Mouse (Mus musculus): ENCODE results near the gene Dock3. TPM values are rescaled to one million over a fixed set of nuclear protein-coding genes. Genes with fewer than 3 reads are reported as not detected.

The Dock3 gene
- polyA plus RNA-seq, 2 experiments = 0.11 TPM; not detected in 1

GRCm38 (mm10) chr9:107260429-107260828, 28.7 kb upstream of the Dock3 start:
- H3K36me3 ChIP-seq (replicated peaks; ENCODE audit: control insufficient read depth, insufficient read depth, low read depth) = no peaks in the 10 kb centered on the region
- no peak for DNase-seq (ENCODE audit: low read depth in 3 of 3, low spot score in 3 of 3)
- WGBS (ENCODE audit: insufficient replicate concordance) = 57% methylated on average over 2 of the region's 2 CpGs
- TF ChIP-seq CTCF (IDR thresholded peaks at IDR 0.05; ENCODE audit: low read depth) (no peak), EP300 (IDR thresholded peaks at IDR 0.05; ENCODE audit: low read depth) (no peak)
- no peaks in the 10 kb centered on the region for H3K27me3 ChIP-seq (ENCODE audit: control insufficient read depth, insufficient read depth, low read length)
- ATAC-seq (ENCODE audit: insufficient read depth) = no peak
- no peak overlapping the region for H3K9ac ChIP-seq (replicated peaks)
- H3K4me2 ChIP-seq (ENCODE audit: low read depth) = no peak overlapping the region
- no peak overlapping the region for H3K4me3 ChIP-seq (ENCODE audit: insufficient read depth in 1 of 2, low read depth in 2 of 2, low read length in 2 of 2)
- H3K27ac ChIP-seq = no peak overlapping the region
- no peaks in the 10 kb centered on the region for H3K9me3 ChIP-seq (ENCODE audit: control insufficient read depth, low read length)
- H3K4me1 ChIP-seq (replicated peaks; ENCODE audit: control insufficient read depth in 2 of 2, insufficient read depth in 2 of 2, low read length in 1 of 2) = no peaks in the 10 kb centered on the region

DNA sequence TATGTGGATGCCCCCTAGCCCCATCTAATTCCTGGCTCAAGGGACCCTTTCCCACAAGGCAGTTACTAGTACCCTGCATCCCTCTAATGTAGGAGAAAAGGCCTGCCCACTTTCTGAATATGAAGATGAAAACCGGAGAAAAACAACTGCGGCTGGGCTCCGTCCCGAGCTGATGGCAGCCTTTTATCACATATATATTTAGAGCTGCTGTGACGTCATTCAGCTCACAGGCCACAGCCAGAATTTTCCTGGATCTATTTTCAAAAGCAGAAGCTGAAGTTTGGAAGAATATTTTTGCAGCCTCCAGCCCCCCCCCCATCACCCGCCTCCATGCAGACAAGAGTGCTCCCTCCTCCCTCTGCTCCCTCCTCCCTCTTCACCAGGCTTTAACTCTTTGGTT, 27.9 kb upstream of the Dock3 start:
- H3K9ac ChIP-seq (replicated peaks) = no peak overlapping the region
- no peak overlapping the region for H3K4me3 ChIP-seq (ENCODE audit: insufficient read depth in 1 of 2, low read depth in 2 of 2, low read length in 2 of 2)
- H3K4me1 ChIP-seq (replicated peaks; ENCODE audit: control insufficient read depth in 2 of 2, insufficient read depth in 2 of 2, low read length in 1 of 2) = no peaks in the 10 kb centered on the region
- H3K4me2 ChIP-seq (ENCODE audit: low read depth) = no peak overlapping the region
- DNase-seq (ENCODE audit: low read depth in 3 of 3, low spot score in 3 of 3) = no peak
- H3K27me3 ChIP-seq (ENCODE audit: control insufficient read depth, insufficient read depth, low read length) = no peaks in the 10 kb centered on the region
- no peak overlapping the region for H3K27ac ChIP-seq
- no peaks in the 10 kb centered on the region for H3K36me3 ChIP-seq (replicated peaks; ENCODE audit: control insufficient read depth, insufficient read depth, low read depth)
- TF ChIP-seq EP300 (IDR thresholded peaks at IDR 0.05; ENCODE audit: low read depth) = no peak
- TF ChIP-seq CTCF (IDR thresholded peaks at IDR 0.05; ENCODE audit: low read depth) = no peak
- H3K9me3 ChIP-seq (ENCODE audit: control insufficient read depth, low read length) = no peaks in the 10 kb centered on the region
- WGBS (ENCODE audit: insufficient replicate concordance) = 75% methylated on average over 6 of the region's 6 CpGs
- no peak for ATAC-seq (ENCODE audit: insufficient read depth)

DNA sequence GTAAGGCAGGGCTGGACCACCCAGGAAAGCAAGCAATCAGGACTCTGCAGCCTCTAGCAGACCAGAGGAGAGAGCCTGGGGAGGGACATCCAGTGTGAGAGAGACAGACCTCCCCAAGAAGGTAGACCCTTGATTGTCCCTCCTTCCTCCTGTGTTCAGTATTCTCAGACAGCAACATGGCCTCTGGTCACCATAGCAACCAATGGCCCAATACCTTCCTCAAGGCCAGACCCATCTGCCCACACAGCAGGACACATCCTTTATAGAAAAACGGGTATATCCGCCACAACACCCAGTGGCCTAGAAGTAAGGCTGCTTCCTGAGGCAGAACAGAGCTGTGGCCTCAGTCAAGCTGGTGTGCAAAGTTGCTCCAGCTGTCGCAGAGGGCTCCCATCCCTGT, 23.9 kb upstream of the Dock3 start:
- 64% methylated on average over 3 of the region's 3 CpGs for WGBS (ENCODE audit: insufficient replicate concordance)
- no peak for ATAC-seq (ENCODE audit: insufficient read depth)
- no peaks in the 10 kb centered on the region for H3K27me3 ChIP-seq (ENCODE audit: control insufficient read depth, insufficient read depth, low read length)
- no peak for TF ChIP-seq EP300 (IDR thresholded peaks at IDR 0.05; ENCODE audit: low read depth)
- TF ChIP-seq CTCF (IDR thresholded peaks at IDR 0.05; ENCODE audit: low read depth) = no peak
- no peaks in the 10 kb centered on the region for H3K36me3 ChIP-seq (replicated peaks; ENCODE audit: control insufficient read depth, insufficient read depth, low read depth)
- no peaks in the 10 kb centered on the region for H3K4me1 ChIP-seq (replicated peaks; ENCODE audit: control insufficient read depth in 2 of 2, insufficient read depth in 2 of 2, low read length in 1 of 2)
- no peak for DNase-seq (ENCODE audit: low read depth in 3 of 3, low spot score in 3 of 3)
- no peak overlapping the region for H3K9ac ChIP-seq (replicated peaks)
- H3K4me3 ChIP-seq (ENCODE audit: insufficient read depth in 1 of 2, low read depth in 2 of 2, low read length in 2 of 2) = no peak overlapping the region
- H3K4me2 ChIP-seq (ENCODE audit: low read depth) = no peak overlapping the region
- H3K9me3 ChIP-seq (ENCODE audit: control insufficient read depth, low read length) = no peaks in the 10 kb centered on the region
- H3K27ac ChIP-seq = no peak overlapping the region

DNA sequence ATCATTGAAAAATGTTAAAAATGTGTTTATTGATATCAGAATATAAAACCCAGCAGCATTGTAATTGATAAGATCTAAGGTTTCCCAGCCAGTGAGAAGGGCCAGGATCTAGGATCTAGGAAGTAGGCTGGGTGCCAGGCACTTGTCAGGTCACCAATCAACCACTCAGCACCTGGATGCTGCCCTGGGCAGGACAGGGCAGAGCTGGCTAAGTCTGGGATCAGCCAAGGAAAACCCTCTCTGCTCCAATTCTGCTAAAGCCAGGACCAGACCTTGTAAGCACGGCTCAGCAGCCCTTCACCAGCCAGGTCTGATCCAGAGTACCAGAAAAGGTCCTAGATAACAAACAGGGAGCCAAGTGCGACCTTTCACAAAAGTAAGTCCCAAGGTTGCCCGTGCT, 23.2 kb upstream of the Dock3 start:
- H3K9ac ChIP-seq (replicated peaks) = no peak overlapping the region
- H3K36me3 ChIP-seq (replicated peaks; ENCODE audit: control insufficient read depth, insufficient read depth, low read depth) = no peaks in the 10 kb centered on the region
- TF ChIP-seq EP300 (IDR thresholded peaks at IDR 0.05; ENCODE audit: low read depth) (no peak), CTCF (IDR thresholded peaks at IDR 0.05; ENCODE audit: low read depth) (no peak)
- no peak overlapping the region for H3K27ac ChIP-seq
- no peak overlapping the region for H3K4me2 ChIP-seq (ENCODE audit: low read depth)
- WGBS (ENCODE audit: insufficient replicate concordance) = 67% methylated on average over 3 of the region's 3 CpGs
- no peak overlapping the region for H3K4me3 ChIP-seq (ENCODE audit: insufficient read depth in 1 of 2, low read depth in 2 of 2, low read length in 2 of 2)
- no peaks in the 10 kb centered on the region for H3K4me1 ChIP-seq (replicated peaks; ENCODE audit: control insufficient read depth in 2 of 2, insufficient read depth in 2 of 2, low read length in 1 of 2)
- H3K27me3 ChIP-seq (ENCODE audit: control insufficient read depth, insufficient read depth, low read length) = no peaks in the 10 kb centered on the region
- ATAC-seq (ENCODE audit: insufficient read depth) = no peak
- no peak for DNase-seq (ENCODE audit: low read depth in 3 of 3, low spot score in 3 of 3)
- H3K9me3 ChIP-seq (ENCODE audit: control insufficient read depth, low read length) = no peaks in the 10 kb centered on the region

GRCm38 (mm10) chr9:107254476-107254875, 22.8 kb upstream of the Dock3 start:
- WGBS (ENCODE audit: insufficient replicate concordance) = 75% methylated on average over 12 of the region's 12 CpGs
- no peaks in the 10 kb centered on the region for H3K4me1 ChIP-seq (replicated peaks; ENCODE audit: control insufficient read depth in 2 of 2, insufficient read depth in 2 of 2, low read length in 1 of 2)

More at GRCm38 (mm10) chr9:107254476-107254875, 22.8 kb upstream of the Dock3 start:
- Histone ChIP-seq H3K27ac (no peak overlapping the region), H3K36me3 (replicated peaks; ENCODE audit: control insufficient read depth, insufficient read depth, low read depth) (no peaks in the 10 kb centered on the region), H3K9ac (replicated peaks) (no peak overlapping the region), H3K4me3 (ENCODE audit: insufficient read depth in 1 of 2, low read depth in 2 of 2, low read length in 2 of 2) (no peak overlapping the region), H3K9me3 (ENCODE audit: control insufficient read depth, low read length) (no peaks in the 10 kb centered on the region), H3K27me3 (ENCODE audit: control insufficient read depth, insufficient read depth, low read length) (no peaks in the 10 kb centered on the region), H3K4me2 (ENCODE audit: low read depth) (no peak overlapping the region)
- no peak for TF ChIP-seq CTCF (IDR thresholded peaks at IDR 0.05; ENCODE audit: low read depth)
- no peak for TF ChIP-seq EP300 (IDR thresholded peaks at IDR 0.05; ENCODE audit: low read depth)
- ATAC-seq (ENCODE audit: insufficient read depth) = no peak
- DNase-seq (ENCODE audit: low read depth in 3 of 3, low spot score in 3 of 3) = no peak

All from liver, embryonic 14.5 days (tissue).